ENCODE assay signal across 10 mouse cellular contexts in genomic region chr9:71126205-71126604, GRCm38 (mm10). TPM values are rescaled to one million over a fixed set of nuclear protein-coding genes. Genes with fewer than 3 reads are reported as not detected.
A peak's percentile ranks its signal among the peaks of the same experiment; 100 is the strongest.
DNase-seq lines count a peak whose midpoint lies in the region; ATAC-seq lines count a peak whose summit lies in the region.
"Had no signal": no experiment of that assay in that cellular context is flagged by ENCODE, and none has a peak within 500 bp of the region (broad histone marks: within the 10 kb centered on the region; RNA-seq: fewer than 3 reads in every experiment).

No protein-coding gene starts in this region.

- 29% methylated on average over 2 of the region's 2 CpGs for WGBS in midbrain, embryonic 15.5 days

- H3K27me3 ChIP-seq in splenic B cell, adult 2 months (ENCODE audit: control insufficient read depth, insufficient read depth, low read length, poor library complexity, severe bottlenecking): no peaks in the 10 kb centered on the region
- no peaks in the 10 kb centered on the region for H3K27me3 ChIP-seq in midbrain, embryonic 15.5 days (replicated peaks)
- H3K27me3 ChIP-seq: midbrain, embryonic 12.5 days had no signal

- H3K4me3 ChIP-seq in midbrain, embryonic 15.5 days: no peak overlapping the region
- H3K4me3 ChIP-seq: heart, embryonic 15.5 days; midbrain, embryonic 12.5 days had no signal

- H3K9ac ChIP-seq in midbrain, embryonic 15.5 days: no peak overlapping the region
- H3K9ac ChIP-seq: heart, embryonic 15.5 days; midbrain, embryonic 12.5 days had no signal

- H3K27ac ChIP-seq in midbrain, embryonic 15.5 days: no peak overlapping the region
- H3K27ac ChIP-seq: heart, embryonic 15.5 days; midbrain, embryonic 12.5 days had no signal

- no peak for ATAC-seq in midbrain, embryonic 15.5 days (replicated peaks)

- no peak overlapping the region for H3K4me2 ChIP-seq in midbrain, embryonic 15.5 days
- H3K4me2 ChIP-seq: heart, embryonic 15.5 days; midbrain, embryonic 12.5 days had no signal

- H3K4me1 ChIP-seq in midbrain, embryonic 15.5 days: no peaks in the 10 kb centered on the region
- H3K4me1 ChIP-seq: heart, embryonic 15.5 days; midbrain, embryonic 12.5 days had no signal

- no peaks in the 10 kb centered on the region for H3K36me3 ChIP-seq in splenic B cell, adult 2 months (ENCODE audit: control insufficient read depth, insufficient read depth, low read length, poor library complexity, severe bottlenecking)
- no peaks in the 10 kb centered on the region for H3K36me3 ChIP-seq in midbrain, embryonic 15.5 days (replicated peaks)
- H3K36me3 ChIP-seq: heart, embryonic 15.5 days; midbrain, embryonic 12.5 days had no signal

- DNase-seq in adrenal gland, adult 8-10 months: peak; percentile 4
- no peak for DNase-seq in adrenal gland, postnatal 25 days
- DNase-seq in ovary, postnatal 14 days (ENCODE audit: low spot score): peak; percentile 9
- no peak for DNase-seq in ovary, postnatal 36 days (ENCODE audit: low spot score)
- peak; percentile 70 to 78 for DNase-seq in cerebellum, postnatal 10 days
- peak; percentile 9 to 19 for DNase-seq in layer of hippocampus, postnatal 36 days
- DNase-seq in splenic B cell, adult 2 months (ENCODE audit: low read depth, low spot score): peak; percentile 53

- H3K9me3 ChIP-seq in midbrain, embryonic 15.5 days: no peaks in the 10 kb centered on the region
- H3K9me3 ChIP-seq: heart, embryonic 15.5 days; midbrain, embryonic 12.5 days had no signal

RNA-seq across cellular contexts. Expression of gene Aqp9, which starts 42.3 kb away (rescaled TPM):
- 1 to 10 TPM in 1 of 4 experiments, under 1 TPM in 2, not detected in 1; 0.35 to 1.2 (median 0.74) TPM for total RNA-seq in adrenal gland, adult 8-10 months (2022)
- total RNA-seq in adrenal gland, postnatal 25 days (2021): 0.36 and 1.5 TPM in 2 replicates
- total RNA-seq in layer of hippocampus, postnatal 36 days (2021): 1 to 10 TPM; 2.1 to 3.4 TPM
- polyA plus RNA-seq in midbrain, embryonic 15.5 days (2015; fragmentation: Nextera tagmentation; extraction: Ambion mirVana): 0.54 and 1.5 TPM in 2 replicates

Comparison
In these comparisons a context has a peak if more than half of its experiments do, and no peak if none do; other contexts are left out.
1. DNase-seq: peak in adrenal gland, adult 8-10 months (single experiment), ovary, postnatal 14 days (single experiment), cerebellum, postnatal 10 days (2 of 2), layer of hippocampus, postnatal 36 days (2 of 2) and splenic B cell, adult 2 months (single experiment); none in adrenal gland, postnatal 25 days (single experiment) and ovary, postnatal 36 days (single experiment).